Mouse (Mus musculus): ENCODE results near the gene C1qtnf4.

DNA sequence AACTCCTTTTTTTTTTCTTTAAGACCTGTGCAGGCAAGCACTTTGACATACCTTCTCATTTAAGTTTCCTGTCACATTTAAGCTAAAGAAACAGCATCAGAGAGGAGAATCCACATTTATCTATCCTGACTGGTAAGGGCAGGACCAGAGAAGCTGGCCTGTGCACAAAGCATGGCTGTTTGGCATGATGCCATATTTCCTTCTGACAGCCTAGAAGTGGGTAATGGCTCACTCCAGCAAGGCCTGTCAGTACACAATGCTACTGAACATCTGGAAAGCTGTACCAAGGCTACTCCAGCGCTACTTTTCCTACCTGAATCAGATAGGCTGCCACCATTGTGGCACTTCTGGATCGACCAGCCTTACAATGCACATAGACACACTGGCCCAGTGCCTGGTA is 28.0 kb downstream of the C1qtnf4 start:
- TF ChIP-seq CTCF (IDR thresholded peaks at IDR 0.05; ENCODE audit: extremely low read depth, insufficient read length, insufficient replicate concordance, low read depth, low read length) (no peak), POLR2A (IDR thresholded peaks at IDR 0.05; ENCODE audit: low read depth, low read length) (no peak)

Data from small intestine, adult 2 months (tissue).